Mouse (Mus musculus) small intestine, adult 2 months (tissue): ENCODE data around the gene Adk. TPM values are rescaled to one million over a fixed set of nuclear protein-coding genes. Genes with fewer than 3 reads are reported as not detected.

ENCODE experiments used
- H3K27ac ChIP-seq: fragments of 200-500 bp; 2 replicates; pipeline ENCODE4 v1.5.1; 2012; ENCODE audit warnings: low read depth, low read length, control low read depth, inconsistent platforms; ENCODE audit not compliant: insufficient read depth
- H3K27me3 ChIP-seq: fragments of 200-500 bp; 2 replicates; pipeline ENCODE4 v1.6.1; 2012; ENCODE audit warnings: mild to moderate bottlenecking, moderate library complexity, low read length, inconsistent platforms; ENCODE audit not compliant: control insufficient read depth, insufficient read depth
- H3K36me3 ChIP-seq: fragments of 200-500 bp; 2 replicates; pipeline ENCODE4 v1.6.1; 2012; ENCODE audit warnings: mild to moderate bottlenecking, low read length, control low read depth, inconsistent platforms; ENCODE audit not compliant: control insufficient read depth, insufficient read depth
- H3K4me1 ChIP-seq: fragments of 200-500 bp; 2 replicates; pipeline ENCODE4 v1.6.1; 2012; ENCODE audit warnings: low read length, inconsistent platforms, mixed read lengths; ENCODE audit not compliant: control insufficient read depth, insufficient read depth, insufficient read length
- H3K4me3 ChIP-seq: fragments of 200-500 bp; 2 replicates; pipeline ENCODE4 v1.5.1; 2012; ENCODE audit warnings: low read depth, mild to moderate bottlenecking, control low read depth, inconsistent platforms, low read length, moderate library complexity
- CTCF ChIP-seq: fragments of 200-500 bp; IDR thresholded peaks from 2 replicates; pipeline ENCODE4 v1.5.1; 2012; ENCODE audit warnings: low read depth, mild to moderate bottlenecking, control low read depth, inconsistent platforms, low read length, moderate library complexity, mixed read lengths; ENCODE audit not compliant: insufficient replicate concordance, insufficient read length; ENCODE audit errors: extremely low read depth
- POLR2A ChIP-seq: fragments of 200-500 bp; IDR thresholded peaks from 2 replicates; pipeline ENCODE4 v1.6.1; 2012; ENCODE audit warnings: low read depth, mild to moderate bottlenecking, control low read depth, inconsistent platforms, low read length, moderate library complexity
- WGBS: fragments of 180-500 bp; shearing (Covaris S2); methylation state at CpG from one replicate; pipeline ENCODE4 v1.1.7; 2018; 5-methylcytosine and 5-hydroxymethylcytosine counted together
- polyA plus RNA-seq: library from polyadenylated mRNA; depleted of rRNA; stranded (reverse); fragments of >200 nt; gene quantifications from 2 replicates; pipeline ENCODE4 v1.2.3, GENCODE M21; 2012

The Adk gene
- polyA plus RNA-seq, 1 experiment = 37.6 TPM

DNA sequence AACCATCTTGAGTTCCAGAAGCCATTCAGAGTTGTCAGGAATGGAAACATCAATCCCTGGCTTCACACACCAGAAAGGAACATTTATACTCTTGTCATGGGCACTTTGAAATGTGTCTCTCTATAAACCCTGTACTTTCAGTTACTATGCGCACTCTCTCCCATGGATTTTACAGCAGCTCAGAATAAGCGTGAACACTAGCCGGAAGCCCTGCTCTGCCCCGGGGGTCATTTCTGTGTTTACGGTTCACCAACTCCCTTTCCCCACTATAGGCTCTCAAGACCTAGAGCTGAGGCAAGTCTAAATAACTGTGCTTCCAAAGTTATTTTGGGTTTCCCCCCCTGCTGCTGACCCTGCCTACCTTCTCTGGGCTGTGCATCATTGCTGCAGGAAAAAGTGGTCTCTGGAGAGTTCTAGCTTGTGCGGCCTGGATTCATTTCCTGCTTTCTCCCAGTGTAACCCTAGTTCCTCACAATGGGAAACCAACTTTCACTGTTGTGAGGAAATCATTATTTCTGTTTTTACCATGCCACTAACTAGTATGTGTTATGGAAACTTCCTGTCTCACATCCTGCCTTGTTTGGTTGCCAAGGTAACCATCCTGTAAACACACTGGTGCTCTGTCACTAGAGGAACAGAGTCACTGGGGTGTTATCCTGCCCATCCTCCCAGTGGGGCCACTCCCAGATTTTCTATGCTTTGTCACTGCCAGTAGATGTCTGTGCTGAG is 20.4 kb upstream of the Adk start:
- Histone ChIP-seq H3K27me3 (no peaks in the 10 kb centered on the region), H3K27ac (peak overlapping the region; percentile 63; the same call in 1 of the 2 replicates), H3K36me3 (peaks cover 59% of the 10 kb centered on the region), H3K4me3 (no peak overlapping the region), H3K4me1 (peaks cover 2% of the 10 kb centered on the region)
- TF ChIP-seq CTCF (no peak), POLR2A (no peak)
- 73% methylated on average over 6 of the region's 6 CpGs for whole genome bisulfite sequencing

DNA sequence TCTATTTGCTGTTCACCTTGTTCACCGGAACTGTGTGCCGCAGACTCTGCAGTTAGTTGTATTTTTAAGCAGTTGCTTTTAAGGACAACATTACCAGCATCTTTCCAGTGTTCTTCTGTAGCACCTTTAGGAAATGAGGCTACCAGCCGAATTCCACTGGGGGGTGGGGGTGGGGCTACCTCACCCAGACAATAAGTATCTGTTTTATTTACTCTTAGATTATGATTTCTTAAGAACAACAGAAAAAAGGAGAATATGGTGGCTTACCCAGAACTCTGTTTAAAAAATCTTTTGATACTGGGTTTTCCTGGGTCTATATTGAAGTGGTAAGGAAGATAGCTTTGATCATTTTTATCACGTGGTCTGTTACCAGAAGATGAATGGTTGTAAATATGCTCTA is 18.1 kb upstream of the Adk start:
- Histone ChIP-seq H3K4me1 (peaks cover 2% of the 10 kb centered on the region), H3K36me3 (peaks cover 57% of the 10 kb centered on the region), H3K27me3 (no peaks in the 10 kb centered on the region), H3K27ac (no peak overlapping the region), H3K4me3 (no peak overlapping the region)
- TF ChIP-seq CTCF (no peak), POLR2A (no peak)
- 83% methylated on average over 4 of the region's 4 CpGs for WGBS

DNA sequence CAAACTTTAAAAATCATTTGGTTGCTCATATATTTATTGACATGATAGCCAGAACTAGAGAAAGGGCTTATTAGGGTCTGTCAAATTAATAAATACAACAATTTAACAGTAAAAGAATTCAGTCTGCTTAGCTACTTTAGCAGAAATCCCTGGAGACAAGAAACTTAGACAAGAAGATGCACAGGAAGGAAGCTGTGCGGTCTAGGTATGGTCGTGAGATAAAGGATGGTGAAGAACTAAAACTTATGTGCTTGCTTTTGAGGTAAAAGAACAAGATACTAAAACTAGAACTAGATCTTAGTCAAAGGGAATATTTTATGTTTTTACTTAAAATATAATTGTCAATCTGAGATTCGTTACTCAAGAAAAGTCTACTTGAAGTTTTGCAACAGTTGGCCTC is 17.6 kb upstream of the Adk start:
- 94% methylated on average over 3 of the region's 3 CpGs for WGBS
- Histone ChIP-seq H3K36me3 (peaks cover 57% of the 10 kb centered on the region), H3K27ac (no peak overlapping the region), H3K4me3 (no peak overlapping the region), H3K4me1 (peaks cover 2% of the 10 kb centered on the region), H3K27me3 (no peaks in the 10 kb centered on the region)
- TF ChIP-seq CTCF (no peak), POLR2A (no peak)

DNA sequence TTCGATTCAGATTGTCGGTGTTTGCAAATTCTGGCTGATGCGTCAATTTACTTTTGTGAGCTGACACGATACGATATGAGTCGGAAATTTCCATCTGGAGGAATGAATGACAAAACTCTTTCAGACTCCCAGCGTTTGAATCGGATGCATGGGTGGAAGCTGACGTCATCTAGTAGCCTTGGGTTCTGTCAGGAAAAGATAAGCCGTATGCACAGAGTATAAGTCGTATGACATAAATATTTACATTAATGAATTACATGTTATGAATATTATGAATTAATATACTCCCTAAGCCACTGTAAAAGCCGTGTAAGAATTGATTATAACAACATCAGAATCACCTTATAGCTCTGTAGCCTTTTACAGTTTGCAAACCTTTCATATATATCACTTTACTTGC is 13.3 kb upstream of the Adk start:
- 76% methylated on average over 12 of the region's 12 CpGs for WGBS
- Histone ChIP-seq H3K36me3 (peaks cover 47% of the 10 kb centered on the region), H3K27ac (no peak overlapping the region), H3K27me3 (no peaks in the 10 kb centered on the region), H3K4me1 (no peaks in the 10 kb centered on the region; the same call in 1 of the 2 replicates), H3K4me3 (no peak overlapping the region)
- no peak for TF ChIP-seq CTCF

DNA sequence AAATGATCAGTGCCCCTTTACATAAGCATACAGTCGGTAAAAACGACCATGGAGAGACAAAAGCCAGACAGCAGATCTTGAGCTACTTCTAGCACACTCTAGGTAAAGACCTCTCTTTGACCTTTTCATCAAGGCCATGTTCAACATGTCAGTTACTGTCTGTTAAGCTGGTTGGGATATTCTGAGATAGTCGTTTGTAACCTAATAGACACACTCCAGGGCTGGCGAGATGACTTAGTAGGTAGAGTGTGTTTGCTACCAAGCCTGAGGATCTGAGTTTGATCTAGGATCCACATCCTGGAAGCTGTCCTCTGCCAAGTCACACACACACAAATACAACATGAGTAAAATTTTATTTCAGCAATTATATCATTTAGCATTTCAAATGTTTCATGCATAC is 12.8 kb upstream of the Adk start:
- H3K36me3 ChIP-seq = peaks cover 43% of the 10 kb centered on the region
- H3K27me3 ChIP-seq = no peaks in the 10 kb centered on the region
- no peak overlapping the region for H3K4me3 ChIP-seq
- no peak overlapping the region for H3K27ac ChIP-seq
- TF ChIP-seq POLR2A (no peak), CTCF (no peak)
- H3K4me1 ChIP-seq = no peaks in the 10 kb centered on the region; the same call in 1 of the 2 replicates
- WGBS = 76% methylated on average over 4 of the region's 4 CpGs

DNA sequence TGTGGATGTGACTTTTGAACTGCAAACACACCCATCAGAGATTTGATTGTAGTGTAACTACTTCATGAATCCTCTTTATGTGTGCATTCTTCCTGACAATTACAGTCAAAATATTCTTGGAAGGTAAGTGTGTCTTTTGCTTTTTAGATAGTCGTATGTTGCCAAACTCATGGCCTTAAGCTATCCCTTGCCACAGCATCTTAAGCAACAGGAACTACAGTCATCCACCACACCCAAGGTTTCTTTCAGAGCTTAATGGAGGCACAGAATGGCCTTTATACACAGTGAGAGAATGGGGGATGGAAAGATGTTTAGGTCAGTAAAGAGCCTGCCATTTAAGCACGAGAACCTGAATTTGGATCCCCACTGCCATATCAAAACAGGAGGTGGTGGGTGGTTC is 4.5 kb upstream of the Adk start:
- WGBS = 60% methylated on average over 2 of the region's 2 CpGs
- no peak for TF ChIP-seq POLR2A
- TF ChIP-seq CTCF = no peak

DNA sequence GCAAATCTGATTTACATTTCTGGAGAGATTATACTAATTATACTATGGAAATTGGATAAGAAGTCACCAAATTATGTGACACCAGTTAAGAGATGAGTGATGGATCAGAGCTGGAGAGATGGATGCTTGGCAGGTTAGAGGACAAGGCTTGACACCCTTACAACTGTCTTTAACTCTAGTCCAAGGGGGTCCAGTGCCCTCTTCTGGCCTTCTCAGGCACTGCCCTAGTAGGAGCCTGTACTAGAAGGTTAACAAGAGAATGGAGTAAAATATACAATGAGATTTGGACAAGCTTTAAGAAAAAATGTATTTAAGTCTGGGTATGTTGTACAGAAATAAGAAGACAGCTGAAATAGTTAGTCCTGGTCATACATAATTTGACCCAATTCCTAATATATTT is 3.5 kb upstream of the Adk start:
- Histone ChIP-seq H3K27me3 (no peaks in the 10 kb centered on the region), H3K27ac (no peak overlapping the region), H3K4me1 (peaks cover 3% of the 10 kb centered on the region; the same call in 1 of the 2 replicates), H3K4me3 (no peak overlapping the region), H3K36me3 (0 out of 2 replicates have a peak, but pooled peaks cover 1% of the 10 kb centered on the region)
- TF ChIP-seq POLR2A (no peak), CTCF (peak; percentile 45; the same call in 1 of the 2 replicates)

More for the DNA sequence above, 4.5 kb upstream of the Adk start:
- Histone ChIP-seq H3K36me3 (0 out of 2 replicates have a peak, but pooled peaks cover 1% of the 10 kb centered on the region), H3K27me3 (no peaks in the 10 kb centered on the region), H3K4me1 (peaks cover 3% of the 10 kb centered on the region; the same call in 1 of the 2 replicates), H3K27ac (no peak overlapping the region), H3K4me3 (no peak overlapping the region)
